Mouse (Mus musculus): ENCODE data around the gene Hist1h4j. TPM values are rescaled to one million over a fixed set of nuclear protein-coding genes. Genes with fewer than 3 reads are reported as not detected.
"Not testable (repeated sequence)": the region's sequence is repeated elsewhere in the genome, so short reads cannot be mapped to it uniquely, and the experiment has no call there.

Gene Hist1h4j
- total and polyA plus RNA-seq, 3 experiments: 1.8 to 936 (median 27.8) TPM

- no peak for TF ChIP-seq USF1 (IDR thresholded peaks at IDR 0.05; ENCODE audit: low read depth, low read length)
- TF ChIP-seq EP300 (IDR thresholded peaks at IDR 0.05; ENCODE audit: low read length): no peak; the same call in 1 of the 2 replicates
- TF ChIP-seq KAT2A (IDR thresholded peaks at IDR 0.05; ENCODE audit: insufficient replicate concordance, low read length): no peak
- no peak for TF ChIP-seq RAD21 (IDR thresholded peaks at IDR 0.05; ENCODE audit: low read depth, low read length)
- TF ChIP-seq RCOR1 (conservative IDR thresholded peaks at IDR 0.05; ENCODE audit: low read depth, low read length): peak; percentile 78
- peak; percentile 20; the same call in 1 of the 2 replicates for TF ChIP-seq BHLHE40 (IDR thresholded peaks at IDR 0.05; ENCODE audit: low read depth, low read length)
Measured at GRCm38 (mm10) chr13:21753051-21753523, 18.2 kb downstream of the Hist1h4j start (continued).

DNA sequence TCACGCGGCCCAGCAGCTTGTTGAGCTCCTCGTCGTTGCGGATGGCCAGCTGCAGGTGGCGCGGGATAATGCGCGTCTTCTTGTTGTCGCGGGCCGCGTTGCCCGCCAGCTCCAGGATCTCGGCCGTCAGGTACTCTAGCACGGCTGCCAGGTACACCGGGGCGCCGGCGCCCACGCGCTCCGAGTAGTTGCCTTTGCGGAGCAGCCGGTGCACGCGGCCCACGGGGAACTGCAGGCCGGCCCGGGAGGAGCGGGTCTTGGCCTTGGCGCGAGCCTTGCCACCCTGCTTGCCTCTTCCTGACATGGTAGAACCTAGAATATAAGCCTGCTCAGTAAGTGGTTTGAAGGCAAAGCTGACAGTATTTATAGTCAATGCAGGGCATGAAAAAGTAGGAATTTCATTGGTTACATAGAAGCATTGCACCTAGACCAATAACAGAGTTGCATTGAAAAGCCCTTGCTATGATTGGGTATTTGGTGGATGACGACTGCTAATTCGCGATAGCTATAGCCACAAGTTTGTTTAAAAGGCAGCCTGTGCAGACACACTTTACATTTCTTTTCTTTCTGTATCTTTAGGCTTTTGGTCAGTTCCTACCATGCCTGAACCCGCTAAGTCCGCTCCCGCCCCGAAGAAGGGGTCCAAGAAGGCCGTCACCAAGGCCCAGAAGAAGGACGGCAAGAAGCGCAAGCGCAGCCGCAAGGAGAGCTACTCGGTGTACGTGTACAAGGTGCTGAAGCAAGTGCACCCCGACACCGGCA lies 18.8 kb downstream of the Hist1h4j start, which contains the start of the genes Hist1h2ak and Hist1h2bn:
TSS of gene Hist1h2ak (minus strand) at position 304 of the 762 bp plus-strand sequence.
TSS of gene Hist1h2bn (plus strand) at position 600 of the 762 bp plus-strand sequence.
- peak within 1 kb of the TSS; percentile 92 for H3K9ac ChIP-seq (ENCODE audit: insufficient read depth, low read depth)
- peak; percentile 97 for DNase-seq (ENCODE audit: extremely low read depth)
- peaks cover 0 to 26% of the 10 kb centered on the region in 2 experiments; a peak in 2 of 4 replicates for H3K4me1 ChIP-seq (ENCODE audit: control insufficient read depth in 1 of 2, insufficient read depth in 2 of 2)
- peak within 1 kb of the TSS; percentile 82 for H3K4me2 ChIP-seq (ENCODE audit: insufficient read depth, low read depth, poor library complexity, severe bottlenecking)
- H3K27me3 ChIP-seq (replicated peaks); dilution Hi-C loops (cut with MboI; ENCODE audit: extremely low pct_ligation_motif_present, extremely low pct_unique_long_range_greater_than_20kb, low sequenced_read_pairs); H3K36me3 ChIP-seq (replicated peaks in 1 of 2; ENCODE audit: control insufficient read depth in 1 of 2, insufficient read depth in 1 of 2, low read length in 1 of 2); H3K79me2 ChIP-seq (replicated peaks; ENCODE audit: control insufficient read depth, extremely low read depth, insufficient read depth, poor library complexity, severe bottlenecking); in situ Hi-C loops (cut with MboI; ENCODE audit: low pct_ligation_motif_present, low pct_unique_long_range_greater_than_20kb, low sequenced_read_pairs); H3K9me3 ChIP-seq (replicated peaks; ENCODE audit: low read length): not testable (repeated sequence)
- H3K27ac ChIP-seq (ENCODE audit: insufficient read depth, low read depth): peak within 1 kb of the TSS; percentile 98
- peak; percentile 5; the same call in 1 of the 2 replicates for TF ChIP-seq POLR2AphosphoS2 (IDR thresholded peaks at IDR 0.05; ENCODE audit: low read depth, low read length)
- TF ChIP-seq HCFC1 (IDR thresholded peaks at IDR 0.05; ENCODE audit: low read depth, low read length): peak; percentile 57
- peak; percentile 50; the same call in 1 of the 2 replicates for TF ChIP-seq JUND (conservative IDR thresholded peaks at IDR 0.05; ENCODE audit: low read depth, low read length)
- TF ChIP-seq NRF1 (IDR thresholded peaks at IDR 0.05; ENCODE audit: low read depth, low read length): peak; percentile 39
- TF ChIP-seq MXI1 (IDR thresholded peaks at IDR 0.05; ENCODE audit: low read depth, low read length): peak; percentile 70
- peak; percentile 99 for TF ChIP-seq TBP (conservative IDR thresholded peaks at IDR 0.05; ENCODE audit: low read depth, low read length)
- peak; percentile 58; the same call in 1 of the 2 replicates for TF ChIP-seq MEF2A (IDR thresholded peaks at IDR 0.05; ENCODE audit: borderline replicate concordance, low read depth, low read length)
- peak; percentile 77 for TF ChIP-seq NELFE (IDR thresholded peaks at IDR 0.05; ENCODE audit: low read depth, low read length)
- peak; percentile 76 for TF ChIP-seq ZMIZ1 (IDR thresholded peaks at IDR 0.05; ENCODE audit: low read depth, low read length)
- peak; percentile 39 for TF ChIP-seq MYC (IDR thresholded peaks at IDR 0.05; ENCODE audit: low read depth, low read length)
- TF ChIP-seq POLR2A (IDR thresholded peaks at IDR 0.05; ENCODE audit: low read depth, low read length): peak; percentile 70; the same call in 1 of the 2 replicates
- peak; percentile 68 for TF ChIP-seq SIN3A (IDR thresholded peaks at IDR 0.05; ENCODE audit: low read length)
- peak; percentile 96 for TF ChIP-seq CHD2 (IDR thresholded peaks at IDR 0.05; ENCODE audit: low read length)
- TF ChIP-seq TCF12 (IDR thresholded peaks at IDR 0.05; ENCODE audit: low read depth, low read length): peak; percentile 98
- peak; percentile 71; the same call in 1 of the 2 replicates for TF ChIP-seq E2F4 (IDR thresholded peaks at IDR 0.05; ENCODE audit: insufficient replicate concordance, low read depth, low read length)
- peak; percentile 74; the same call in 1 of the 2 replicates for TF ChIP-seq RCOR1 (conservative IDR thresholded peaks at IDR 0.05; ENCODE audit: low read depth, low read length)
- peak; percentile 51; the same call in 1 of the 2 replicates for TF ChIP-seq UBTF (IDR thresholded peaks at IDR 0.05; ENCODE audit: low read depth, low read length)
- peak within 1 kb of the TSS; percentile 17 to 38 (median 36) for H3K4me3 ChIP-seq (replicated peaks in 1 of 3; ENCODE audit: low read depth in 2 of 3, low read length in 2 of 3, poor library complexity in 1 of 3)

Data from CH12.LX (cell line).